Mouse (Mus musculus) effector memory CD4-positive, alpha-beta T cell, adult 7 months (primary cell): ENCODE results near the gene Hoxc13. TPM values are rescaled to one million over a fixed set of nuclear protein-coding genes. Genes with fewer than 3 reads are reported as not detected.

ENCODE experiments used
- polyA plus RNA-seq: library from polyadenylated mRNA; unstranded; fragments of 100-300 nt; shearing (Covaris generic); gene quantifications from one replicate; pipeline ENCODE4 v1.2.1, GENCODE M21; 2017

The Hoxc13 gene
- 0.15 TPM for polyA plus RNA-seq

DNA sequence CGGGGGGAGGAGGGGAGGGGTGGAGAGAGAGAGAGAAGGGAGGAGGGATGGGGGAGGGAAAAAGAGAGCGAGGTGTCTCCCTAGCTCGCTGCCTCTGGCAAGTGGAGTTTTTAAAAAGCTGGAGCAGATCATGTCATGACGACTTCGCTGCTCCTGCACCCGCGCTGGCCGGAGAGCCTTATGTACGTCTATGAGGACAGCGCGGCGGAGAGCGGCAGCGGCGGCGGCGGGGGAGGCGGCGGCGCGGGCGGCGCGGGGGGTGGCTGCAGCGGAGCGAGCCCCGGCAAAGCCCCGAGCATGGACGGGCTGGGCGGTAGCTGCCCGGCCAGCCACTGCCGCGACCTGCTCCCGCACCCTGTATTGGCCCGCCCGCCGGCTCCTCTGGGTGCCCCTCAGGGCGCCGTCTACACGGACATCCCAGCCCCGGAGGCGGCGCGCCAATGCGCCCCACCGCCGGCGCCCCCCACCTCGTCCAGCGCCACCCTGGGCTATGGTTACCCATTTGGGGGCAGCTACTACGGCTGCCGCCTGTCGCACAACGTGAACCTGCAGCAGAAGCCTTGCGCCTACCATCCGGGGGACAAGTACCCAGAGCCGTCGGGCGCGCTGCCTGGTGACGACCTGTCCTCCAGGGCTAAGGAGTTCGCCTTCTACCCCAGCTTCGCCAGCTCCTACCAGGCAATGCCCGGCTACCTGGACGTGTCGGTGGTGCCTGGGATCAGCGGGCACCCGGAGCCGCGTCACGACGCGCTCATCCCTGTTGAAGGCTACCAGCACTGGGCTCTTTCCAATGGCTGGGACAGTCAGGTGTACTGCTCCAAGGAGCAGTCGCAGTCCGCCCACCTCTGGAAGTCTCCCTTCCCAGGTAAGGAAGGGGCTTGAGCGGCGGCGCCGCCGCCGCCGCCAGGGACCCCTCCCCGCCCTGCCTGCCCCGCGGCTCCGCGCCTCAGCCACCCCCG is at the start of gene Hoxc13:
Gene Hoxc13 (plus strand): TSS at position 51 of the 959 bp plus-strand sequence.

DNA sequence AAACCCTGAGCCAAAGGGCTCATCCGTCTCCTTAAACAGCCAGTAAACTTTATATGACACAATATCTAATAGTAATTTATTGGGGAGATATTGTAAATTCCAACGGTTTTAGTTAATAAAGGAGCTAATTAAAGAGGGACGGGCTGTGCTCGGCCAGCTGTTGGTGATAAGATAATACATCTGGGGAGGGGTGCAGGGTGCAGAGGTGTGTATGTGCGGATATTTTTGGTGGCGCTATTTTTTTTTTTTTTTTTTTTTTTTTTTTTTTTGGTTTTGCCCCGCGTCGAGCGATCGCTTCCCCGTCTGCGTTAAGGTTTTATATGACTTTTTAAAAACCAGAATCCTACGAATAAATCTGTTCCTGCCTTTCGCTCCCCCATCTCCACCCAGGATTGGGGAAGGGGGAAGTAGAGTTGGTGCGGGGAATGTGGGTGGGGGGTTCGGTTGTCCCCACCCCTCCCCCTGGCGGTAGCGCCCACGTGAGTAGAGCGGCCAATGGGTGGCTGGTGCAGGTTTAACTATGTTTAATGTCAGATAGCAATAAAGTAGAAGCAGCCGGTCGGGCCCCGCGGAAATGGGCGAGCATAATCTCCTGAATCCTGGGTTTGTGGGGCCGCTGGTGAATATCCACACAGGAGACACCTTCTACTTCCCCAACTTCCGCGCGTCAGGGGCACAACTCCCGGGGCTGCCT is 15.5 kb downstream of the Hoxc13 start, which contains the start of gene Hoxc12:
Gene Hoxc12 (plus strand): TSS at position 479 of the 694 bp plus-strand sequence.

DNA sequence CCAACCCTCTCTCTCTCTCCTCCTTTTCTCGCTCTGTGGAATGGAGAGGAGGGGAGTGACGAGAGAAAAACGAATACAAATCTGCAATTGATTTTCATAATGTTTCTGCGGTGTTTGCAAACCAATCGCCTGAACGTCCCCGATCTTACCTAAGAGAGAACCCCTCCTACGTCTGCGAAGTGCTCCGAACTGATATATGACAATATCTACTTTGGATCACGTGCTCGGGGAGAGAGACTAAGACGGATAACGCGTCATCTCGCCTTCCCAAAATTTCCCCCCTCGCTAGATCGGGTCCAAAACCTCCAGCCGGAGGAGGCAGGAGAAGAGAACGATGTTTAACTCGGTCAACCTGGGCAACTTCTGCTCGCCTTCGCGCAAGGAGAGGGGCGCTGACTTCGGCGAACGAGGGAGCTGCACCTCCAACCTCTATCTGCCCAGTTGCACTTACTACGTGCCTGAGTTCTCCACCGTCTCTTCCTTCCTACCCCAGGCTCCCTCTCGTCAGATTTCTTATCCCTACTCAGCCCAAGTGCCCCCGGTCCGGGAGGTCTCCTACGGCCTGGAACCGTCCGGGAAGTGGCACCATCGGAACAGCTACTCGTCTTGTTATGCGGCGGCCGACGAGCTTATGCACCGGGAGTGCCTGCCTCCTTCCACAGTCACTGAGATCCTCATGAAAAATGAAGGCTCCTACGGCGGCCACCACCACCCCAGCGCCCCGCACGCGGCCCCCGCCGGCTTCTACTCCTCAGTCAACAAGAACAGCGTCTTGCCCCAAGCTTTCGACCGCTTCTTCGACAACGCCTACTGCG is 33.5 kb downstream of the Hoxc13 start, which contains the start of gene Hoxc11:
Gene Hoxc11 (plus strand): TSS at position 236 of the 815 bp plus-strand sequence.

DNA sequence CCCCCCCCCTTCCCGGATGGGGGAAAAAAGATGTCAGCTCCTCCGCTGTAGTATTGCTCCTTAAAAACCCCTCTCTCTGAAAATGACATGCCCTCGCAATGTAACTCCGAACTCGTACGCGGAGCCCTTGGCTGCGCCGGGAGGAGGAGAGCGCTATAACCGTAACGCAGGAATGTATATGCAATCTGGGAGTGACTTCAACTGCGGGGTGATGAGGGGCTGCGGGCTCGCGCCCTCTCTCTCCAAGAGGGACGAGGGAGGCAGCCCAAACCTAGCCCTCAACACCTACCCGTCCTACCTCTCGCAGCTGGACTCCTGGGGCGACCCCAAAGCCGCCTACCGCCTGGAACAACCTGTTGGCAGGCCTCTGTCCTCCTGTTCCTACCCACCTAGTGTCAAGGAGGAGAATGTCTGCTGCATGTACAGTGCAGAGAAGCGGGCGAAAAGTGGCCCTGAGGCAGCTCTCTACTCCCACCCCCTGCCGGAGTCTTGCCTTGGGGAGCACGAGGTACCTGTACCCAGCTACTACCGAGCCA is 45.9 kb downstream of the Hoxc13 start, which contains the start of gene Hoxc10:
Gene Hoxc10 (plus strand): TSS at position 21 of the 536 bp plus-strand sequence.

DNA sequence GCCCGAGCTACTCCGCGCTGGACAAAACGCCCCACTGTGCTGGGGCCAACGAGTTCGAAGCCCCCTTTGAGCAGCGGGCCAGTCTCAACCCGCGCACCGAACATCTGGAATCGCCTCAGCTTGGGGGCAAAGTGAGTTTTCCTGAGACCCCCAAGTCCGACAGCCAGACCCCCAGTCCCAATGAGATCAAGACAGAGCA is 46.3 kb downstream of the Hoxc13 start, which contains the start of gene Hoxc5:
Gene Hoxc5 (plus strand): TSS at position 132 of the 199 bp plus-strand sequence.

DNA sequence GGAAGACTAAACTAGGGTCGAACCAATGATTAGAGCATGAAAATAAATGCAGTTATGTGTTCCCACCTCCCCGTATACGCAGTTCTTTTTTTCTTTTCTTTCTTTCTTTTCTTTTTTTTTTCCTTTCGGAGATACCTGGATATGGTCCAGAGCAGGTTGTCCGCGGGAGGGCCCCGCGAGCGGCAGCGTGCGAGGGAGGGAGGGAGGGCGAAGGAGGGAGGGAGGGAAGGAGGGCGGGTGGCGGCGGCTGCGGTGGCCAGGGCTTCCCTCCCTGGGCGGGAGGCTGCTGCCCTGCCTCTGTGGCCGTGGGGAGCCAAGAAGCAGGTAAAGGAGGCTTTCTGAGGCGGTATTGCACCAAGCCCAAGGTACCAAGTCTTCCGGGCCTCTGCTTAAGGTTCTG is 55.3 kb downstream of the Hoxc13 start, which contains the start of gene Hoxc9:
Gene Hoxc9 (plus strand): TSS at position 269 of the 400 bp plus-strand sequence.

Other genes starting within 250 kb of the Hoxc13 start
- gene Atp5g2, start 248.8 kb upstream of the Hoxc13 start, polyA plus RNA-seq: 13.8 TPM
- gene Calcoco1, start 198.9 kb upstream of the Hoxc13 start, polyA plus RNA-seq: 19.1 TPM
- gene Hoxc12, start 15.7 kb downstream of the Hoxc13 start, polyA plus RNA-seq: not detected
- gene Hoxc11, start 33.3 kb downstream of the Hoxc13 start, polyA plus RNA-seq: not detected
- gene Hoxc10, start 45.7 kb downstream of the Hoxc13 start, polyA plus RNA-seq: 0.20 TPM
- gene Hoxc5, start 46.3 kb downstream of the Hoxc13 start, polyA plus RNA-seq: not detected
- gene Hoxc9, start 55.3 kb downstream of the Hoxc13 start, polyA plus RNA-seq: not detected
- gene Hoxc8, start 69.5 kb downstream of the Hoxc13 start, polyA plus RNA-seq: not detected
- not detected for gene Hoxc6, start 77.2 kb downstream of the Hoxc13 start, polyA plus RNA-seq
- not detected for gene Hoxc4, start 97.8 kb downstream of the Hoxc13 start, polyA plus RNA-seq
- 4.1 TPM for gene Smug1, start 246.0 kb downstream of the Hoxc13 start, polyA plus RNA-seq